8 mouse cellular contexts compared by ENCODE assay signal in genomic region chr1:151755660-151756424, GRCm38 (mm10). TPM values are rescaled to one million over a fixed set of nuclear protein-coding genes. Genes with fewer than 3 reads are reported as not detected.
DNase-seq lines count a peak whose midpoint lies in the region; ATAC-seq lines count a peak whose summit lies in the region.

No protein-coding gene starts in this region.

- peak overlapping the region; percentile 83 for H3K4me3 ChIP-seq in hindbrain, embryonic 15.5 days
- H3K4me3 ChIP-seq in midbrain, embryonic 10.5 days = peak overlapping the region; percentile 82

- no peaks in the 10 kb centered on the region for H3K9me3 ChIP-seq in hindbrain, embryonic 15.5 days
- no peaks in the 10 kb centered on the region for H3K9me3 ChIP-seq in midbrain, embryonic 10.5 days (replicated peaks)

- WGBS in hindbrain, embryonic 15.5 days = 8% methylated on average over 36 of the region's 36 CpGs
- WGBS in midbrain, embryonic 10.5 days = 10% methylated on average over 36 of the region's 36 CpGs

- 0 out of 2 replicates have a peak, but pooled peaks cover 4% of the 10 kb centered on the region for H3K36me3 ChIP-seq in hindbrain, embryonic 15.5 days
- H3K36me3 ChIP-seq in midbrain, embryonic 10.5 days = 0 out of 2 replicates have a peak, but pooled peaks cover 3% of the 10 kb centered on the region

- H3K27me3 ChIP-seq in hindbrain, embryonic 15.5 days = no peaks in the 10 kb centered on the region
- H3K27me3 ChIP-seq in midbrain, embryonic 10.5 days (ENCODE audit: low read depth, poor library complexity, severe bottlenecking) = no peaks in the 10 kb centered on the region

- H3K4me2 ChIP-seq in hindbrain, embryonic 15.5 days = peak overlapping the region; percentile 84

- no peak; the same call in 1 of the 2 replicates for ATAC-seq in hindbrain, embryonic 15.5 days (ENCODE audit: low FRiP score, low read depth)

- peak overlapping the region; percentile 68 for H3K9ac ChIP-seq in hindbrain, embryonic 15.5 days

- H3K4me1 ChIP-seq in hindbrain, embryonic 15.5 days (replicated peaks) = peaks cover 22% of the 10 kb centered on the region
- H3K4me1 ChIP-seq in midbrain, embryonic 10.5 days = peaks cover 24% of the 10 kb centered on the region

- H3K27ac ChIP-seq in hindbrain, embryonic 15.5 days (replicated peaks) = peak overlapping the region; percentile 91
- H3K27ac ChIP-seq in midbrain, embryonic 10.5 days (replicated peaks) = peak overlapping the region; percentile 88

- DNase-seq in layer of hippocampus, adult 9-10 months (ENCODE audit: low spot score) = peak; percentile 22
- DNase-seq in layer of hippocampus, adult 11-12 months (ENCODE audit: low spot score) = no peak
- DNase-seq in NIH3T3 (ENCODE audit: low read depth) = peak; percentile 9
- peak; percentile 16 for DNase-seq in embryo, embryonic 11.5 days (ENCODE audit: low read depth, low spot score)
- DNase-seq in midbrain, embryonic 10.5 days (ENCODE audit: low spot score) = no peak
- no peak for DNase-seq in thymus, postnatal 0 days (ENCODE audit: low spot score)
- no peak for DNase-seq in kidney, adult 11 months

RNA-seq across cellular contexts. Expression of gene Edem3, which starts 0.7 kb away (rescaled TPM):
- 18.1 and 19.7 TPM in 2 replicates for polyA plus RNA-seq in hindbrain, embryonic 15.5 days (2015; fragmentation: Nextera tagmentation; extraction: Ambion mirVana)
- 14.1 and 18.3 TPM in 2 replicates for polyA plus RNA-seq in midbrain, embryonic 10.5 days (2016; fragmentation: Nextera tagmentation; extraction: Ambion mirVana)
- polyA plus RNA-seq in thymus, postnatal 0 days (2015; fragmentation: Nextera tagmentation; extraction: Ambion mirVana) = 5.5 and 6.4 TPM in 2 replicates

Comparison
In these comparisons a context has a peak if more than half of its experiments do, and no peak if none do; other contexts are left out.
1. DNase-seq: peak in layer of hippocampus, adult 9-10 months (single experiment), NIH3T3 (single experiment) and embryo, embryonic 11.5 days (single experiment); none in layer of hippocampus, adult 11-12 months (single experiment), midbrain, embryonic 10.5 days (single experiment), thymus, postnatal 0 days (single experiment) and kidney, adult 11 months (single experiment).